Mouse (Mus musculus) neural tube, embryonic 15.5 days (tissue): ENCODE results near the gene Mfn2. TPM values are rescaled to one million over a fixed set of nuclear protein-coding genes. Genes with fewer than 3 reads are reported as not detected.
A peak's percentile ranks its signal among the peaks of the same experiment; 100 is the strongest.
"Not testable (repeated sequence)": the region's sequence is repeated elsewhere in the genome, so short reads cannot be mapped to it uniquely, and the experiment has no call there.

Experiments
- ATAC-seq: fragments of 200-750 bp; cut with Nextera tagmentation; 2 replicates; pipeline ENCODE4 v1.8.0; 2017; ENCODE audit warnings: mild to moderate bottlenecking, moderate TSS enrichment, moderate library complexity; ENCODE audit not compliant: low FRiP score
- H3K27ac ChIP-seq: fragments of 300-500 bp; sonication (generic); replicated peaks from 2 replicates; pipeline ENCODE4 v1.5.1; 2015; ENCODE audit warnings: mild to moderate bottlenecking, inconsistent platforms
- H3K27me3 ChIP-seq: fragments of 300-500 bp; sonication (generic); replicated peaks from 2 replicates; pipeline ENCODE4 v1.6.1; 2015; ENCODE audit warnings: inconsistent platforms
- H3K36me3 ChIP-seq: fragments of 300-500 bp; sonication (generic); 2 replicates; pipeline ENCODE4 v1.6.1; 2015; ENCODE audit warnings: inconsistent platforms
- H3K4me1 ChIP-seq: fragments of 300-500 bp; sonication (generic); 2 replicates; pipeline ENCODE4 v1.6.1; 2015; ENCODE audit warnings: inconsistent platforms
- H3K4me2 ChIP-seq: fragments of 300-500 bp; sonication (generic); 2 replicates; pipeline ENCODE4 v1.6.1; 2015; ENCODE audit warnings: inconsistent platforms, mild to moderate bottlenecking, moderate library complexity
- H3K4me3 ChIP-seq: fragments of 300-500 bp; sonication (generic); replicated peaks from 2 replicates; pipeline ENCODE4 v1.5.1; 2015; ENCODE audit warnings: mild to moderate bottlenecking, inconsistent platforms
- H3K9ac ChIP-seq: fragments of 300-500 bp; sonication (generic); replicated peaks from 2 replicates; pipeline ENCODE4 v1.6.1; 2015; ENCODE audit warnings: mild to moderate bottlenecking, inconsistent platforms
- H3K9me3 ChIP-seq: fragments of 300-500 bp; sonication (generic); replicated peaks from 2 replicates; pipeline ENCODE4 v1.6.1; 2016; ENCODE audit warnings: inconsistent platforms
- WGBS: fragments of 180-500 bp; shearing (Covaris S2); methylation state at CpG from one replicate; pipeline ENCODE4 v1.1.7; 2015; ENCODE audit warnings: mixed read lengths; 5-methylcytosine and 5-hydroxymethylcytosine counted together
- polyA plus RNA-seq: library from polyadenylated mRNA; unstranded; fragments of >200 nt; fragmentation: Nextera tagmentation; extraction: Ambion mirVana; gene quantifications from 2 replicates; pipeline ENCODE4 v1.2.1, GENCODE M21; 2015

The Mfn2 gene
- polyA plus RNA-seq, 1 experiment from 2014 or later: 100 TPM

- no peaks in the 10 kb centered on the region for H3K27me3 ChIP-seq
- no peak for ATAC-seq
- no peaks in the 10 kb centered on the region for H3K9me3 ChIP-seq
- H3K4me1 ChIP-seq: peaks cover 26% of the 10 kb centered on the region
- H3K36me3 ChIP-seq: peaks cover 34% of the 10 kb centered on the region
- no peak overlapping the region for H3K9ac ChIP-seq
- no peak overlapping the region for H3K4me3 ChIP-seq
- 96% methylated on average over 9 of the region's 9 CpGs for WGBS
- no peak overlapping the region for H3K27ac ChIP-seq
- no peak overlapping the region for H3K4me2 ChIP-seq
Observed at GRCm38 (mm10) chr4:147866056-147866455, 38.4 kb downstream of the Mfn2 start.

GRCm38 (mm10) chr4:147865651-147866050 lies 38.9 kb downstream of the Mfn2 start:
- 94% methylated on average over 6 of the region's 6 CpGs for WGBS
- no peak overlapping the region for H3K9ac ChIP-seq
- no peaks in the 10 kb centered on the region for H3K9me3 ChIP-seq
- peaks cover 38% of the 10 kb centered on the region for H3K36me3 ChIP-seq
- no peak overlapping the region for H3K4me3 ChIP-seq
- H3K27me3 ChIP-seq: no peaks in the 10 kb centered on the region
- H3K27ac ChIP-seq: no peak overlapping the region
- ATAC-seq: no peak
- no peak overlapping the region for H3K4me2 ChIP-seq
- peaks cover 26% of the 10 kb centered on the region for H3K4me1 ChIP-seq

DNA sequence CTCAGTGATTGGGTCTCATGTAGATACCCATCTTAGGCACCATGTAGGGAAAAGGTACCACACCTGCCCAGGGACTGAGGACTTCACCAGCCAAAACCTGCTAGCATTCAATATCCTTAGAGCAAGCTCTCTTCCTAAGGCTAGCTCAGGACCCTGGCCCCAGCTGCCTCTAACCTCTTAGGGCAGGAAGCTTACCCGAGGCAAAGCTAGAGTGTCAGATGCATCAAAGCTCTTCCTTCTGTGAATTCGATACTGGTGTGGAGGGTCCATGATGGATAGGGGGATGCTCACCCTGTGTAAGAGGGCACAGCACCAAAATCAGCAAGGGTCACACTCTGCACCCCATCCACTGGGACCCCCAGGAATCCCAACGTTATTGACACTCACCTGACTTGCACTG lies 42.5 kb downstream of the Mfn2 start:
- WGBS: 98% methylated on average over 3 of the region's 3 CpGs
- ATAC-seq: no peak
- Histone ChIP-seq H3K36me3 (peaks cover 42% of the 10 kb centered on the region), H3K4me2 (no peak overlapping the region), H3K4me3 (no peak overlapping the region), H3K27ac (no peak overlapping the region), H3K27me3 (no peaks in the 10 kb centered on the region), H3K9ac (no peak overlapping the region), H3K4me1 (peaks cover under 1% of the 10 kb centered on the region), H3K9me3 (no peaks in the 10 kb centered on the region)

DNA sequence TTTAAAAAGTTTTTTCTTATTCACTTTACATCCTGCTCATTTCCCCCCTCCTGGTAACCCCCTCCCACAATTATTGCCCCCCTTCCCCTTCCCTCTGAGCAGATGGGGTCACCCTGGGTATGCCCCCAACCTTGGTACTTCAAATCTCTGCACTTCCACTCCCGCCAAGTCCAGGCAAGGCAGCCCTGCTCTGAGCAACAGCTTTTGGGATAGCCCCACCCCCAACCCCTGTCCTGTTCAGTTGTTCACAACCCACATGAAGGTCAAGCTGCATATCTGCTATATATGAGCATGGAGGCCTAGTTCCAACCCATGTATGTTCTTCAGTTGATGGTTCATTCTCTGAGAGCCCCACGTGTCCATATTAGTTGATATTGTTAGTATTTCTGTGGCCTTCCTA lies 53.7 kb downstream of the Mfn2 start:
- H3K9me3 ChIP-seq: no peaks in the 10 kb centered on the region; the same call in 1 of the 2 replicates
- ATAC-seq: no peak

GRCm38 (mm10) chr4:147848584-147848991 lies 55.9 kb downstream of the Mfn2 start:
- Histone ChIP-seq H3K27ac (peak overlapping the region; percentile 63), H3K4me3 (peak overlapping the region; percentile 60), H3K4me1 (peaks cover 14% of the 10 kb centered on the region), H3K27me3 (no peaks in the 10 kb centered on the region), H3K36me3 (peaks cover 28% of the 10 kb centered on the region), H3K9me3 (peaks cover 10% of the 10 kb centered on the region), H3K4me2 (peak overlapping the region; percentile 63), H3K9ac (peak overlapping the region; percentile 67)
- 2% methylated on average over 4 of the region's 4 CpGs for WGBS
- ATAC-seq: peak; percentile 80

More for the DNA sequence above, 53.7 kb downstream of the Mfn2 start:
- H3K36me3 ChIP-seq: peaks cover 7% of the 10 kb centered on the region; the same call in 1 of the 2 replicates
- H3K4me3 ChIP-seq: no peak overlapping the region
- no peaks in the 10 kb centered on the region for H3K27me3 ChIP-seq
- no peak overlapping the region for H3K9ac ChIP-seq
- H3K4me1 ChIP-seq: peaks cover 14% of the 10 kb centered on the region
- WGBS: 85% methylated on average over 2 of the region's 2 CpGs
- H3K27ac ChIP-seq: no peak overlapping the region
- no peak overlapping the region for H3K4me2 ChIP-seq

DNA sequence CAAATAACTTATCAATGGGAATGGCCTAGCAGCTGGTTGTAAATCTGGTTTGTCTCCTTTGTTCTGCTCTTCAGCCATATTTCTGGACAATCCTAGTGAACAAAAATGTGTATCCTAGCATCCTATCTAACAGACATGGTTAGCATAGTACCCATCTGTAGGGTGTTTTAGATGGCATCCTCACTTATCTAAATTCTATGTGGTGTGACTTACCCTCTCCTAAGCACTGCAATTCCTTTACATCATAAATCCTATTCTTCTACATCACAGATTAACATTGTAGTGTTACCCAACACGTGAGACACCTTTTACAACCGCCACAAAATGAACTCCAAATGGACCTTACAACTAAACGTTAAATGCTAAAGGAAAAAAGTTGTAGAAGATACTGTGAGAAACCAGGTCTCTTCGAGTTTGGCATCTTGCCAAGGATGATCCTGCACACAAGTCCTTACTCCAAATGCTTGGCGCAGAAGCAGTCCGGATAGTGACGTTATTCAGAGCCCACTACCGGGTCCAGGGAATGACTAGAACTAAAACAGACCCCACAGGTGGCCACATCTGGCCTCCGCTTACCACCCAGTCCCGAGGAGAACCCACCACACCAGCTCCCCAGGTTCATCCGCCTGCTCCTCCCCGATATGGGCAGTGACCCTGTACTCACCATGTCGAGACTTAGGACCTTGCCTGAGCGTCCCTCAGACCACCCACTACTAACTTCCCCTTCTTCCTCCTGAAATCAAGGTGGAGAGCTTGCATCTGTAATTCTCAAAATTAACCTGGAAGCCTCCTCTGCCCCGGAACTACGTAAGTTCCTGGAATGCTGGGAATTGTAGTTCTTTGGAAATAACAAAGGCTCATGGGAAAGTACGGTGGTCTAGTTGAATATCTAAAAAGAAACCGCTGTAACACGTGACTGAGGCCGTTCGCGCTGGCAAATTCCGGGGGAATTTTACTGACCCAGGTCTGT lies 56.6 kb downstream of the Mfn2 start, which contains the start of gene Zfp933:
Zfp933 (minus strand) TSS at position 753 of the 970 bp plus-strand sequence.
- peak; percentile 91 for ATAC-seq
- WGBS: 3% methylated on average over 23 of the region's 23 CpGs
- peaks cover 14% of the 10 kb centered on the region for H3K4me1 ChIP-seq
- H3K4me3 ChIP-seq: peak within 1 kb of the TSS; percentile 60
- H3K36me3 ChIP-seq: peaks cover 35% of the 10 kb centered on the region
- H3K4me2 ChIP-seq: peak within 1 kb of the TSS; percentile 63
- peak within 1 kb of the TSS; percentile 67 for H3K9ac ChIP-seq
- H3K27ac ChIP-seq: peak within 1 kb of the TSS; percentile 63
- peaks cover 17% of the 10 kb centered on the region for H3K9me3 ChIP-seq
- H3K27me3 ChIP-seq: no peaks in the 10 kb centered on the region

DNA sequence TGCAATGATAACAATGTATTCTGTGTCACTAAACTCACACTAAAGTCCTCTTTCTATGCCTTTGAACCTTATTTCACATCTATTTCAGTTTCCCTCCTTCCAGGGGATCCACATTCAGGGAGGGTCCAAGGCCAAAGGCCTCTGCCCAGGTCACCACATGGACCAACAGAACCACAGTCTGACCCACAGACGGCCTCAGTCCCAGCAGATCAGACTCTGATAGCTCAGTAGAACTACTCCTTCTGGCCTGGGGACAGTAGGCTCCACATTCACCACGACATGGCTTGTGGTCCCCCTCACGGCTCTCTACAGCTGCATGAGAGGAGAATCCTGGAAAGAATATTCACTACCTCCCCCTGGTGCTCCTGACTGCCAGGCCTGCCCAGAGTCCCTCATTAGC lies 61.6 kb downstream of the Mfn2 start:
- Histone ChIP-seq H3K9me3 (peaks cover 26% of the 10 kb centered on the region), H3K4me1 (peaks cover 6% of the 10 kb centered on the region), H3K9ac (no peak overlapping the region), H3K4me3 (no peak overlapping the region), H3K36me3 (peaks cover 57% of the 10 kb centered on the region), H3K27ac (no peak overlapping the region), H3K4me2 (no peak overlapping the region), H3K27me3 (no peaks in the 10 kb centered on the region)
- ATAC-seq: no peak
- WGBS: 100% methylated on average over 3 of the region's 3 CpGs

GRCm38 (mm10) chr4:147839282-147839681 lies 65.2 kb downstream of the Mfn2 start:
- not testable (repeated sequence) for ATAC-seq, H3K4me2 ChIP-seq, H3K4me3 ChIP-seq, H3K27me3 ChIP-seq, H3K9ac ChIP-seq, H3K4me1 ChIP-seq, H3K27ac ChIP-seq
- Histone ChIP-seq H3K9me3 (peaks cover 21% of the 10 kb centered on the region), H3K36me3 (peaks cover 35% of the 10 kb centered on the region)
- over 99% methylated on average over 18 of the region's 26 CpGs for WGBS

DNA sequence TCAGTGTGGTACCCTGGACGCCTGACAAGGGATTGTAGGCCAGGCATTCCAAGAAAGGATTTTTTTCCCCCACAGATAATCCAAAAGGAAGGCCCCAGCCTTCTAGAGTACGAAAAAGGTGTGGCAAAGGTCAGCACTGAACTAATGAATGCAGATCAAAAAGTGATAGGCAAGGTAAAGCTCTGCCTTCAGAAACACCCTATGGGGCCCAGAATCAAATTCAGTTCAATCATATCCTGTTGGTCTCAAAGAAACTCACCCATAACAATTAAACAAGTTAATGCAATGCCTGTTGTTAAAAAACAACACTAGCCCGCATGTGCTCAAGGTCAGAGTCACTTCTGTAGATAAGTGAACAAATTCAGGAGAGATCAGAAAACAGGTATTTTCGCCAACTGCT lies 80.1 kb downstream of the Mfn2 start:
- Histone ChIP-seq H3K27ac (no peak overlapping the region), H3K36me3 (peaks cover 79% of the 10 kb centered on the region), H3K9me3 (peaks cover 72% of the 10 kb centered on the region), H3K27me3 (no peaks in the 10 kb centered on the region), H3K9ac (no peak overlapping the region), H3K4me2 (no peak overlapping the region), H3K4me1 (no peaks in the 10 kb centered on the region), H3K4me3 (no peak overlapping the region)
- no peak for ATAC-seq
- WGBS: 96% methylated on average over 4 of the region's 4 CpGs

Other genes starting within 250 kb of the Mfn2 start
- gene Zfp534, start 202.2 kb downstream of the Mfn2 start, polyA plus RNA-seq: not detected in 2 replicates
- 4.0 and 6.3 TPM in 2 replicates for gene Zfp984, start 94.9 kb downstream of the Mfn2 start, polyA plus RNA-seq
- 6.8 and 7.0 TPM in 2 replicates for gene Zfp933, start 56.3 kb downstream of the Mfn2 start, polyA plus RNA-seq
- gene Miip, start 35.9 kb downstream of the Mfn2 start, polyA plus RNA-seq: 36.8 and 41.5 TPM in 2 replicates
- gene Fv1, start 35.7 kb downstream of the Mfn2 start, polyA plus RNA-seq: 9.5 and 11.4 TPM in 2 replicates
- gene Plod1, start 32.1 kb upstream of the Mfn2 start, polyA plus RNA-seq: 29.2 and 31.8 TPM in 2 replicates
- 11.5 and 13.5 TPM in 2 replicates for gene 2510039O18Rik, start 36.2 kb upstream of the Mfn2 start, polyA plus RNA-seq
- gene Nppb, start 81.1 kb upstream of the Mfn2 start, polyA plus RNA-seq: 0.33 TPM in 1 of 2 replicates, not detected in the other
- 1.6 and 1.7 TPM in 2 replicates for gene Nppa, start 96.0 kb upstream of the Mfn2 start, polyA plus RNA-seq
- 28.0 and 29.0 TPM in 2 replicates for gene Clcn6, start 134.1 kb upstream of the Mfn2 start, polyA plus RNA-seq
- gene Mthfr, start 134.4 kb upstream of the Mfn2 start, polyA plus RNA-seq: 16.5 and 17.3 TPM in 2 replicates
- 5.2 and 10.4 TPM in 2 replicates for gene Agtrap, start 183.3 kb upstream of the Mfn2 start, polyA plus RNA-seq
- gene Mad2l2, start 225.7 kb upstream of the Mfn2 start, polyA plus RNA-seq: 99.2 and 99.9 TPM in 2 replicates
- 7.3 and 10.4 TPM in 2 replicates for gene Draxin, start 226.0 kb upstream of the Mfn2 start, polyA plus RNA-seq
- gene Fbxo6, start 247.4 kb upstream of the Mfn2 start, polyA plus RNA-seq: 20.6 and 21.9 TPM in 2 replicates